Mouse (Mus musculus) bone marrow, adult 2 months (tissue): ENCODE results near the gene Rhbdf1. TPM values are rescaled to one million over a fixed set of nuclear protein-coding genes. Genes with fewer than 3 reads are reported as not detected.
A peak's percentile ranks its signal among the peaks of the same experiment; 100 is the strongest.
"Not testable (repeated sequence)": the region's sequence is repeated elsewhere in the genome, so short reads cannot be mapped to it uniquely, and the experiment has no call there.

Experiments used
- H3K27ac ChIP-seq: fragments of 200-500 bp; 2 replicates; pipeline ENCODE4 v1.5.1; 2012; ENCODE audit warnings: low read depth, mild to moderate bottlenecking, control low read depth, inconsistent platforms, low read length; ENCODE audit not compliant: control insufficient read depth, poor library complexity, insufficient read depth
- H3K4me1 ChIP-seq: fragments of 200-500 bp; 2 replicates; pipeline ENCODE4 v1.6.1; 2011; ENCODE audit warnings: low read length; ENCODE audit not compliant: control insufficient read depth, insufficient read depth
- H3K4me3 ChIP-seq: fragments of 200-500 bp; replicated peaks from 2 replicates; pipeline ENCODE3; 2011; ENCODE audit warnings: mild to moderate bottlenecking, low read depth, low read length, control low read depth; ENCODE audit not compliant: control insufficient read depth
- CTCF ChIP-seq: fragments of 200-500 bp; IDR thresholded peaks from 2 replicates; pipeline ENCODE4 v1.5.1; 2011; ENCODE audit warnings: low read length, control low read depth; ENCODE audit not compliant: control insufficient read depth, insufficient read depth
- POLR2A ChIP-seq: fragments of 200-500 bp; IDR thresholded peaks from 2 replicates; pipeline ENCODE4 v1.6.1; 2011; ENCODE audit warnings: low read depth, mild to moderate bottlenecking, control low read depth, low read length, borderline replicate concordance; ENCODE audit not compliant: control insufficient read depth
- WGBS: fragments of 180-500 bp; shearing (Covaris S2); methylation state at CpG from one replicate; pipeline ENCODE4 v1.1.7; 2018; 5-methylcytosine and 5-hydroxymethylcytosine counted together
- polyA plus RNA-seq: library from polyadenylated mRNA; stranded (reverse); fragments of >200 nt; gene quantifications from 2 replicates; pipeline ENCODE4 v1.2.4, GENCODE M21; 2011; ENCODE audit warnings: low replicate concordance; ENCODE audit not compliant: missing spikeins, insufficient read depth, insufficient read length

The Rhbdf1 gene
- polyA plus RNA-seq, 1 experiment: 2.4 TPM

DNA sequence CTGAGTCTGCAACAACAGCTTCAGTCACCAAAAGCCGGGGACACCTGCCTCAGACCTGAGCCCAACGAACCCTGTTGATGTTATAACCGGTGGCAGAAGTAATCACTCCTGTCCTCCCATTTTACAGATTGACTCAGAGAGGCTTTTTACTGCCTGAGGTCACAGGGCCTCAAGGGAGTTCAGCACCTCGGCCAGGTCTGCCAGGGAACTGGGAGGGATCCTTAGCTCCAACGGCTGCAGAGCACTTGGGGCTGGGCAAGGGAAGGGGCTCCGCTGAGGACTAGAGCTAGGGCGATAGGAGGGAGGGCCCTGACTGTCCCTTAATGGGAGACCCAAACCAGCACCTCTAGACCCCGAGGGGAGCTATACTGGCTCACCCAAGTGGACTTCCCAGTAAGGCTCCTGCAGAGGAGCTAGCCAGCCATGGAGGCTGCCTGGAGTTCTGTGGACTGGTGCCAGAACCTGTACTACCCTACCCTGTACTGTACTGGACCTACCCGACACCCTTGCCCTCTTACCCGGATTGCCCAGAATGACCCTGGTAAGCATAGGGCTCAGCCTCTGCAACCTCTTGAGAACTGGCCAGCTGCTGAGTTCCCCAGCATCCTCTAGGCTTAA lies 1.4 kb downstream of the Rhbdf1 start:
- Histone ChIP-seq H3K4me1 (peaks cover 9% of the 10 kb centered on the region), H3K4me3 (no peak overlapping the region), H3K27ac (no peak overlapping the region)
- TF ChIP-seq POLR2A (no peak), CTCF (no peak)
- WGBS: 67% methylated on average over 10 of the region's 10 CpGs

GRCm38 (mm10) chr11:32219287-32219686 lies 2.8 kb downstream of the Rhbdf1 start:
- TF ChIP-seq POLR2A (no peak), CTCF (no peak)

DNA sequence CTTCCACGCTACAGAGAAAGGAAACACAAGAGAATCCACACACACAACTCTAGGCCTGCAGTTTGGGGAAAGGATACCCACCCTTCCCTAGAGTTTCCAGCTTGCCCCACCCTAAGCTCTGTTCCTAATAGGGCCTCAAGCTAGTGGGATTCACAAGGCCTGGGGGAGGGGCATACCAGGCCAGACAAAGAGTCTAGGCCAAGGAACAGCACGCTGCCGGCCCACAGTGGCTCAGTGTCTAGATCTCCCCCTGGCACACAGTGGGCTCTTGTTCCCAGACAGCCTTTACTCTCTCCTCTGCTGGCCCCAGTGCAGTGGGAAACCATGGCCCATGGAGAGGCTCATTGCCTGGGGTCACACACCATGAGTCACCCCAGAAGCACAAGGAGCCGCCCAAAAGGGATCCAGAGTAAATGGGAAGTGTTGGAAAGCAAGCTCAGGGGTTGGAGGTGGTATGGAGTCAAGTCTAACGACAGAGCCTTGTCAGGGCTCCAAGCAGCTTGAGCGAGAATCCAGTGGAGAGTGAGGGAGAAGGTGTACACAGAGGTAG lies 3.5 kb downstream of the Rhbdf1 start:
- Histone ChIP-seq H3K4me3 (no peak overlapping the region), H3K4me1 (peaks cover 6% of the 10 kb centered on the region), H3K27ac (no peak overlapping the region)
- WGBS: 76% methylated on average over 6 of the region's 6 CpGs
- TF ChIP-seq POLR2A (no peak), CTCF (no peak)

More at GRCm38 (mm10) chr11:32219287-32219686, 2.8 kb downstream of the Rhbdf1 start:
- Histone ChIP-seq H3K4me1 (peaks cover 6% of the 10 kb centered on the region), H3K4me3 (no peak overlapping the region), H3K27ac (no peak overlapping the region)
- 89% methylated on average over 10 of the region's 10 CpGs for WGBS

DNA sequence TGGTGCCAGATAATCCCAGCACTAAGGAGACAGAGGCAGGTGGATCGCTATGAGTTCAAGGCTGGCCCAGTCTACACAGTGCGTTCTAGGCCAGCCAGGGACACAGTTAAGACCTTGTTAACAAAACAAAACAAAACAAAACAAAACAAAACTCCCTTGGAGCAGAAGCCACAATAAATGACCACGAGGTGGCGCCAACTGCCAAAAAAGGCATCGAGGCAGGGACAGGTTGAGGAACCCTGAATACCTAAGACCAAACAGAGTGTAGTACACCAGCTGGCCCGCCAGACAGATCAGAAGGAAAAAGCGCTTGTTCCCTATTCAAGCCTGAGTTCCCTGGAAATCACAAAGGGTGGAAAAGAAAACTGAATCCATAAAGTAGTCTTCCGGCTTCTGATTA lies 5.2 kb downstream of the Rhbdf1 start:
- TF ChIP-seq POLR2A (no peak), CTCF (peak; percentile 88)
- Histone ChIP-seq H3K4me3 (no peak overlapping the region), H3K4me1 (peaks cover 1% of the 10 kb centered on the region), H3K27ac (no peak overlapping the region)
- 24% methylated on average over 8 of the region's 8 CpGs for WGBS

DNA sequence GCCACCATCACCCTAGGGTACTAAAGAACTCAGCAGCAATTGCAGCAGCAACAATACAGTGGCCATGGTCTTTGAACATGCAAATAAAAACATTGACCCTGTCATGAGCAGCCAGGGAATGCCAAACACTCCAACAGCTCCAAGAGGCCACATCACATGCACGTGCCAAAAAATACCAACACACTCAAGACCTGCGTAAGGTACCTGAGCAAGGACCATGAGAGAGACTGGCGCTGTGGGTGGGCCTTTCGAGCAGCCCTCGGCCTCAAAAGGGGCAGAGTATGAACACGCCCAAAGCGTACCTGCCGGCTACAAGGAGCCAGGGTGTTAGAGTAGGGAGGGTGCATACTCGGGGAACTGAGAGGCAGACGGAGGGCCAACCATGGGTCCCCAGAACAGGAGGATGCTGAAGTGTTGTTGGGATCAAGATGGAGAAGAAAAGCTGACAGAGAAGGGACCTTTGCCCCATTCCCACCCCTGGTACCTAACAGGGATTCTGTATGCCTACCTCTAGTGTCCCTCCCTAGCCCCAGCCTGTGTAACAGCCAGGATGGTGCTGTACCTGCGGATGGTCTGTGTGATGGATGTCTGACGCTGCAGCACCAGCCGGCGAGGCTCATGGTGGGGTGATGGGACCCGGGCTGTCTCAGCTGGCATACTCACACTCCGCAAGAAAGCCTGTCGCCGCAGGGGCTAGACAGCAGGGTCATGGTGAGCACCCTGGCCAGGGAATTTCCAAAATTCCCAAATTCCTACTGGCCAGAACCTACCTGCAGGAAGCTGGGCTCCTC lies 6.5 kb downstream of the Rhbdf1 start:
- Histone ChIP-seq H3K4me1 (peaks cover 1% of the 10 kb centered on the region), H3K4me3 (no peak overlapping the region), H3K27ac (no peak overlapping the region)
- WGBS: 91% methylated on average over 18 of the region's 18 CpGs
- TF ChIP-seq CTCF: no peak
- no peak for TF ChIP-seq POLR2A

DNA sequence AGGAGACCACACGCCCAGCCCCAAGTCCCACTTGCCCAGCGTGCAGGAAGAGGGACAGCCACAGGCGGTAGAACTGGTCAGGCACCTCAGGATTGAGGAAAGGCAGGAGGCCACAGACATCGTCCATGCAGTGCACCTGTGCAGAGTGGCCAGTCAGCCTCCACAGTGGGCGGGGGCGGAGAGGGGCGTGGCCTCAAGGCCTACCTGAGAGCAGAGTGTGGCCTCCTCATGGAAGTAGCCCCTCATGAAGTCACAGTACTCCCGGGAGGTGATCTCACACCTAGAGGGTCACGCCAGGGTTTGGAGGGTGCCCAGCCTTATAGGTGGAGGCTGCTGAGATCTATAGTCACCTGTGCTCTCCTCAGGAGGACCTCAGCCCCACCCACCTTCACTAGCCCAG lies 11.5 kb downstream of the Rhbdf1 start:
- WGBS: 90% methylated on average over 9 of the region's 9 CpGs
- Histone ChIP-seq H3K4me1 (no peaks in the 10 kb centered on the region), H3K27ac (no peak overlapping the region), H3K4me3 (no peak overlapping the region)
- TF ChIP-seq CTCF (no peak), POLR2A (no peak)

DNA sequence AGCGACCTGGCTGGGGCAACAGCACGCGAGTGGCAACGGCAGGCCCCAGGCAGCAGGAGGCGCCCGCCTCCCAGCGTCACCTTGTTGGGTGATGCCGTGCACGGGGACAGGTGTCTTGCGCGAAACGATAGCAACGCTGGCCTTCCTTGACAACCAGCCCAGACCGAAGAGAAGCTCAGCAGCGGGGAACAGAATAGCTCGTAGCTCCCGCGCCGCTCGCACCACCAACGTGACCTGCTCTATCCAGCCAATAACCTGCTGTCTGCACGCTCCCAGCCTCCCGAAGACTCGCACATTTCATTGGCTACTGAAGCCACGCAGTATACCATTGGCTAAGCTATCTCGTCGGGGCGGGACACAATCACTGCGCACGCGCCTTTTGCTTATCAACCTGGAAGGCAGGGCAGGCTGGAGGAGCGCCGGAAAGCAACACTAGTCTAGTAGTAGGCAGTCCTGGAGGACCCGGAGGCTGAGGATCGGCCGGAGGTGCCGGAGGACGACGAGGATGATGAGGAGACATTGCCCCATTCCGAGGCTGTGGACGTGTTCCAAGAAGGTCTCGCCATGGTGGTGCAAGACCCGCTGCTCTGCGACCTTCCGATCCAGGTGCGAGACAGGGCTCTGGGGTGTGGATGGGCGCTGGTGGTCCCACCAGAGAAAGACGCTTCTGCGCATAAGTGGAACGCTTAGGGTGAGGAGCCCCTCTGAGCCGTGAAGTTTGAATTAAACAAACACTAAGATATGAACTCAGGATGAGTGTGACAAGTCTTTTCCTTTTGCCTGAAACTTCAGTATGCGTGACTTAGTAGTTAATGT lies 16.8 kb downstream of the Rhbdf1 start, which contains the start of gene Snrnp25:
Gene Snrnp25, plus strand, starts transcription at position 358 of the 816 bp plus-strand sequence.
- peak; percentile 29; the same call in 1 of the 2 replicates for TF ChIP-seq CTCF
- TF ChIP-seq POLR2A: peak; percentile 72; the same call in 1 of the 2 replicates
- H3K27ac ChIP-seq: peak within 1 kb of the TSS; percentile 49
- peak within 1 kb of the TSS; percentile 91 for H3K4me3 ChIP-seq
- WGBS: under 1% methylated on average over 52 of the region's 52 CpGs
- no peaks in the 10 kb centered on the region; the same call in 1 of the 2 replicates for H3K4me1 ChIP-seq

DNA sequence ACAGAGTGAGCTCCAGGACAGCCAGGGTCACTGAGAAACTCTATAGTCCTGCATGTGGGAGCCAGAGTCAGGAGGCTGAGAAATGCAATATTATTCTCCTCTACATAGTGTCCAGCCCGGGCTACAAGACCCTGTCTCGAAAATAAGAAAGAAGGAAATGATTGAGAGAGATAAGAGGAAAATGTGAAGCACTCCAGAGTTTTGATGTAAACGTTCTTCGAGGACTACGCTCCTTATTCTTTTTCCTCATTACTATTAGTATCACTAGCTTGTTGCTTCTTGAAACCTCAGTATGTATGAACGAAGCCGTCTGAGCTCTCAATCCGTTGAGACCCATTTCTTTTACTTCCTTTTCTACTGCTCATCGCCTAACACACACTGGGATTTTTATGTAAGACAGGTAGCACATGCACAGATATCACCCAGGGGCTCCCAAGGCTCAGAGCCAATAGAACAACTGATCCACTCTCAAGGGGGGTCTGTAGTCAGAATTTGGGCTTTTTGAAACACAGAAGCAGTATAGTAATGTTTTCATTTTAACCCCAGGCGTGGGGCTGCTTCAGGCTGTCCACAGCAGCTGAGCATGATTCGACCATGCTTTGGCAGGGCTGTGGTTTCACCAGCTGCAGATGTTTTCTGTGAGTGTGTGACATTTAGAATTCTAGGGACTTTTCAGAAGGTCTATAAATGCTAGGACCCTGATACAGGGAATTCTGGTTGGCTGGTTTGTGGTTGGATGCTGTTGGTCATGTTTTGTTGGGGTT lies 20.0 kb downstream of the Rhbdf1 start:
- H3K4me1 ChIP-seq: no peaks in the 10 kb centered on the region; the same call in 1 of the 2 replicates
- H3K4me3 ChIP-seq: no peak overlapping the region
- no peak for TF ChIP-seq CTCF
- TF ChIP-seq POLR2A: no peak
- H3K27ac ChIP-seq: no peak overlapping the region
- 58% methylated on average over 11 of the region's 11 CpGs for WGBS

DNA sequence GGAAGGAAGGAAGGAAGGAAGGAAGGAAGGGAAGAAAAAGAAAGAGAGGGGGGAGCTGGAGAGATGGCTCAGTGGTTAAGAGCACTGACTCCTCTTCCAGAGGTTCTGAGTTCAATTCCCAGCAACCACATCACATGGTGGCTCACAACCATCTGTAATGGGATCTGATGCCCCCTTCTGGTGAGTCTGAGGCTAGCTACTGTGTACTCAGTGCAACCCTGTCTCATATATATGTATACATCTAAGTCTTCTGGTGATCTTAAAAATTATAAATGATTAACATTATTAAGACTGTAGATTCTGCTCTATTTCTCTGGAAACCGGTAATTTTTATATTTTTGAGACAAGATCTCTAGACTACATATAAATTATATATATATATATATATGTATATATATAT lies 21.1 kb downstream of the Rhbdf1 start:
- 66% methylated on average over 1 of the region's 1 CpGs for WGBS
- not testable (repeated sequence) for H3K4me1 ChIP-seq

More for the DNA sequence above, 21.1 kb downstream of the Rhbdf1 start:
- not testable (repeated sequence) for H3K4me3 ChIP-seq, H3K27ac ChIP-seq
